Mouse (Mus musculus) C2C12 (cell line): ENCODE results near the gene Ccl11. TPM values are rescaled to one million over a fixed set of nuclear protein-coding genes. Genes with fewer than 3 reads are reported as not detected.

Source experiments
- H3K27me3 ChIP-seq: one replicate; pipeline ENCODE4 v1.6.1; 2011; ENCODE audit not compliant: control insufficient read depth, insufficient read depth, insufficient read length
- H3K36me3 ChIP-seq: one replicate; pipeline ENCODE4 v1.6.1; 2011; ENCODE audit not compliant: control insufficient read depth, insufficient read depth
- H3K4me3 ChIP-seq: one replicate; pipeline ENCODE4 v1.5.1; 2011; ENCODE audit warnings: mild to moderate bottlenecking, control low read depth; ENCODE audit not compliant: poor library complexity, insufficient read depth, severe bottlenecking
- H3K79me2 ChIP-seq: one replicate; pipeline ENCODE4 v1.6.1; 2011; ENCODE audit not compliant: control insufficient read depth, insufficient read depth
- H3K79me3 ChIP-seq: one replicate; pipeline ENCODE4 v1.6.1; 2011; ENCODE audit warnings: low read depth, control low read depth
- H3ac ChIP-seq: one replicate; pipeline ENCODE3; 2011; ENCODE audit warnings: low read depth; ENCODE audit not compliant: control insufficient read depth, insufficient read length
- CEBPB ChIP-seq: IDR thresholded peaks from one replicate; pipeline ENCODE4 v1.6.1; 2011; ENCODE audit warnings: low read depth, mild to moderate bottlenecking, control low read depth, moderate library complexity
- CTCF ChIP-seq: IDR thresholded peaks from one replicate; pipeline ENCODE4 v1.5.1; 2011; ENCODE audit not compliant: control insufficient read depth, insufficient read depth, insufficient read length
- FOSL1 ChIP-seq: IDR thresholded peaks from one replicate; pipeline ENCODE4 v1.8.0; 2011; ENCODE audit warnings: mild to moderate bottlenecking, low read length; ENCODE audit not compliant: poor library complexity, insufficient read depth, severe bottlenecking
- MAX ChIP-seq: IDR thresholded peaks from one replicate; pipeline ENCODE4 v1.6.1; 2011; ENCODE audit warnings: mild to moderate bottlenecking, control low read depth
- MYOD1 ChIP-seq: IDR thresholded peaks from one replicate; pipeline ENCODE4 v1.6.1; 2011; ENCODE audit warnings: low read depth; ENCODE audit not compliant: control insufficient read depth, insufficient read length
- MYOG ChIP-seq: IDR thresholded peaks from one replicate; pipeline ENCODE4 v1.6.1; 2011; ENCODE audit not compliant: control insufficient read depth, insufficient read length; ENCODE audit errors: extremely low read depth
- USF1 ChIP-seq: IDR thresholded peaks from one replicate; pipeline ENCODE4 v1.6.1; 2011; ENCODE audit warnings: low read depth, mild to moderate bottlenecking, control low read depth, moderate library complexity
- polyA plus RNA-seq: library from polyadenylated mRNA; unstranded; fragments of >200 nt; fragmentation: generic; extraction: Trizol; gene quantifications from one replicate; pipeline ENCODE4 v1.2.1, GENCODE M21; 2012; ENCODE audit warnings: missing spikeins

Gene Ccl11
- polyA plus RNA-seq, 1 experiment: 0.04 TPM

- no peak overlapping the region for H3K4me3 ChIP-seq
- TF ChIP-seq MAX (no peak), CEBPB (no peak), MYOD1 (no peak), CTCF (no peak), USF1 (no peak), MYOG (no peak), FOSL1 (no peak)
- H3ac ChIP-seq: no peak overlapping the region
- no peaks in the 10 kb centered on the region for H3K79me3 ChIP-seq
- no peaks in the 10 kb centered on the region for H3K27me3 ChIP-seq
- H3K79me2 ChIP-seq: no peaks in the 10 kb centered on the region
- H3K36me3 ChIP-seq: no peaks in the 10 kb centered on the region
Observed at GRCm38 (mm10) chr11:82109611-82110010, 52.0 kb downstream of the Ccl11 start.

- no peaks in the 10 kb centered on the region for H3K36me3 ChIP-seq
- H3K79me3 ChIP-seq: no peaks in the 10 kb centered on the region
- no peak overlapping the region for H3ac ChIP-seq
- H3K27me3 ChIP-seq: no peaks in the 10 kb centered on the region
- no peak for TF ChIP-seq MYOG
- no peak for TF ChIP-seq MAX
- no peak for TF ChIP-seq MYOD1
- no peak overlapping the region for H3K4me3 ChIP-seq
- no peaks in the 10 kb centered on the region for H3K79me2 ChIP-seq
Observed at GRCm38 (mm10) chr11:82110372-82111248, 53.0 kb downstream of the Ccl11 start.

Other genes starting within 250 kb of the Ccl11 start
- not detected for gene 5530401A14Rik, start 197.2 kb upstream of the Ccl11 start, polyA plus RNA-seq
- not detected for gene Asic2, start 89.4 kb upstream of the Ccl11 start, polyA plus RNA-seq
- gene Ccl2, start 22.3 kb upstream of the Ccl11 start, polyA plus RNA-seq: 31.4 TPM
- not detected for gene Gm17268, start 19.3 kb upstream of the Ccl11 start, polyA plus RNA-seq
- 14.8 TPM for gene Ccl7, start 12.1 kb upstream of the Ccl11 start, polyA plus RNA-seq
- not detected for gene Ccl12, start 44.0 kb downstream of the Ccl11 start, polyA plus RNA-seq
- 1.8 TPM for gene Ccl8, start 57.4 kb downstream of the Ccl11 start, polyA plus RNA-seq
- not detected for gene Ccl1, start 247.9 kb downstream of the Ccl11 start, polyA plus RNA-seq